Mouse (Mus musculus) G1E (cell line): ENCODE results near the gene Rapgef6.

Source experiments
- CTCF ChIP-seq: IDR thresholded peaks from 2 replicates; pipeline ENCODE4 v1.5.1; 2012; ENCODE audit warnings: low read depth, low read length, inconsistent platforms, mixed read lengths
- GATA2 ChIP-seq: IDR thresholded peaks from 2 replicates; pipeline ENCODE4 v1.6.1; 2012; ENCODE audit warnings: low read depth, low read length, inconsistent platforms, borderline replicate concordance

GRCm38 (mm10) chr11:54486041-54486440, 36.6 kb upstream of the Rapgef6 start:
- TF ChIP-seq CTCF = no peak
- no peak for TF ChIP-seq GATA2
